Mouse (Mus musculus) limb, embryonic 14.5 days (tissue): Measurements from ENCODE around the gene Il17re. TPM values are rescaled to one million over a fixed set of nuclear protein-coding genes. Genes with fewer than 3 reads are reported as not detected.
A peak's percentile ranks its signal among the peaks of the same experiment; 100 is the strongest.

Experiments
- ATAC-seq: fragments of 200-750 bp; cut with Nextera tagmentation; 2 replicates; pipeline ENCODE4 v1.8.0; 2017; ENCODE audit warnings: low read depth, moderate number of reproducible peaks, moderate TSS enrichment; ENCODE audit not compliant: low FRiP score
- DNase-seq: peaks from one replicate; pipeline ENCODE4 v3.0.0-alpha.2; 2015; ENCODE audit warnings: low spot score
- H3K27ac ChIP-seq: fragments of 300-500 bp; sonication (generic); replicated peaks from 2 replicates; pipeline ENCODE4 v1.5.1; 2014; ENCODE audit warnings: low read depth, mild to moderate bottlenecking, low read length, moderate library complexity, mixed read lengths
- H3K27me3 ChIP-seq: fragments of 300-500 bp; sonication (generic); 2 replicates; pipeline ENCODE4 v1.6.1; 2014; ENCODE audit warnings: low read length, mixed read lengths; ENCODE audit not compliant: control insufficient read depth, insufficient read depth
- H3K36me3 ChIP-seq: fragments of 300-500 bp; sonication (generic); 2 replicates; pipeline ENCODE4 v1.6.1; 2014; ENCODE audit warnings: mild to moderate bottlenecking, low read length, moderate library complexity, mixed read lengths; ENCODE audit not compliant: control insufficient read depth, insufficient read depth
- H3K4me1 ChIP-seq: fragments of 300-500 bp; sonication (generic); 2 replicates; pipeline ENCODE4 v1.6.1; 2014; ENCODE audit warnings: antibody characterized with exemption, low read length, mixed read lengths; ENCODE audit not compliant: control insufficient read depth, insufficient read depth
- H3K4me2 ChIP-seq: fragments of 300-500 bp; sonication (generic); replicated peaks from 2 replicates; pipeline ENCODE4 v1.6.1; 2014; ENCODE audit warnings: low read depth, mild to moderate bottlenecking, low read length, moderate library complexity; ENCODE audit not compliant: severe bottlenecking
- H3K4me3 ChIP-seq: fragments of 300-500 bp; sonication (generic); replicated peaks from 2 replicates; pipeline ENCODE4 v1.5.1; 2014; ENCODE audit warnings: low read length
- H3K9ac ChIP-seq: fragments of 300-500 bp; sonication (generic); 2 replicates; pipeline ENCODE4 v1.6.1; 2014; ENCODE audit warnings: mild to moderate bottlenecking, low read depth, low read length, moderate library complexity; ENCODE audit not compliant: severe bottlenecking
- H3K9me3 ChIP-seq: fragments of 300-500 bp; sonication (generic); 2 replicates; pipeline ENCODE4 v1.6.1; 2016; ENCODE audit warnings: low read length; ENCODE audit not compliant: control insufficient read depth
- POLR2A ChIP-seq: fragments of 200-500 bp; IDR thresholded peaks from 2 replicates; pipeline ENCODE4 v1.8.0; 2012; ENCODE audit warnings: inconsistent platforms, mild to moderate bottlenecking, moderate library complexity, borderline replicate concordance; ENCODE audit not compliant: insufficient read depth, insufficient read length; ENCODE audit errors: extremely low read depth
- WGBS: fragments of 180-500 bp; shearing (Covaris S2); extraction: QIAGEN DNeasy Blood & Tissue Kit; methylation state at CpG from one replicate; pipeline ENCODE4 v1.1.7; 2014; 5-methylcytosine and 5-hydroxymethylcytosine counted together
- polyA plus RNA-seq, 2 experiments: library from polyadenylated mRNA; depleted of rRNA in 1 of 2; stranded (reverse) in 1 of 2; unstranded in 1 of 2; fragments of >200 nt; fragmentation: Nextera tagmentation in 1 of 2; extraction: Ambion mirVana in 1 of 2; gene quantifications; 2 replicates each; pipeline versions ENCODE4 v1.2.1 to v1.2.3; 2012 to 2014

The Il17re gene
- polyA plus RNA-seq, 2 experiments = 6.7 to 7.9 TPM

DNA sequence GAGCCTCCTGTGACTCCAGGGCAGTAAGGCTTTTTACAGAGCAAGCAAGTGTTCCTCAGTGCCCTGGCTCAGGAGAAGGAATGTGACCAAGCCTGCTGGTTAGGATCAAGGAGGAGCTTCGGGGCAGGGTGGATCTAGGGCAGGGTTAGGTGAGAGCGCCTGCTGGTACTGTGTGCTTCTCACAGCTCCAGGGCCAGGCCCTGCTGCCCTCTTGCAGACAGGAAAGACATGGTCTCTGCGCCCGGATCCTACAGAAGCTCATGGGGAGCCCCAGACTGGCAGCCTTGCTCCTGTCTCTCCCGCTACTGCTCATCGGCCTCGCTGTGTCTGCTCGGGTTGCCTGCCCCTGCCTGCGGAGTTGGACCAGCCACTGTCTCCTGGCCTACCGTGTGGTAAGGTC lies 351 bp downstream of the Il17re start:
- no peak for DNase-seq
- no peak for TF ChIP-seq POLR2A
- Histone ChIP-seq H3K4me3 (no peak overlapping the region), H3K27ac (no peak overlapping the region), H3K36me3 (no peaks in the 10 kb centered on the region), H3K9me3 (no peaks in the 10 kb centered on the region), H3K27me3 (no peaks in the 10 kb centered on the region), H3K4me2 (no peak overlapping the region), H3K4me1 (no peaks in the 10 kb centered on the region), H3K9ac (no peak overlapping the region)
- no peak for ATAC-seq
- 41% methylated on average over 9 of the region's 10 CpGs for whole genome bisulfite sequencing

DNA sequence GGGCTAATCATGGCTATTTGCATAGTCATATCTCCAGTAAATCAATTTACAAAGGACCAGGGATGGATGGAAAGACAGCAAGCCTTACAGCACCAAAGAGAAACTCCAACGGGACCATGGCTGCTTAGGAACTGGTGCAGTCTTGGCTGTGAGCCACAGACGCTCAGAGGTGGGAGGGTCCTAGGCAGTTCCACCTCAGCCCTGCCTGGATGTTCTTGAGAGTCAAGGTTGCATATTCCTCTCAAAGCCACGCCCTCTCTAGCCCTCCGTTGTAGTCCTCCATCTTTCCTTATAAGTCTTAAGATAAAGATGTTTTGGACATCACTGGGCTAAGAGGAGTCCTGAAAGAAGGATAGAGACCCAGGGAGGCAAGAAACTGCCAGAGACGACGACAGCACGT lies 5.8 kb downstream of the Il17re start:
- Histone ChIP-seq H3K27me3 (no peaks in the 10 kb centered on the region), H3K36me3 (no peaks in the 10 kb centered on the region), H3K27ac (no peak overlapping the region), H3K4me2 (no peak overlapping the region), H3K4me1 (no peaks in the 10 kb centered on the region), H3K9me3 (no peaks in the 10 kb centered on the region), H3K9ac (no peak overlapping the region), H3K4me3 (no peak overlapping the region)
- ATAC-seq = no peak
- DNase-seq = no peak
- 59% methylated on average over 7 of the region's 7 CpGs for WGBS
- TF ChIP-seq POLR2A = no peak

DNA sequence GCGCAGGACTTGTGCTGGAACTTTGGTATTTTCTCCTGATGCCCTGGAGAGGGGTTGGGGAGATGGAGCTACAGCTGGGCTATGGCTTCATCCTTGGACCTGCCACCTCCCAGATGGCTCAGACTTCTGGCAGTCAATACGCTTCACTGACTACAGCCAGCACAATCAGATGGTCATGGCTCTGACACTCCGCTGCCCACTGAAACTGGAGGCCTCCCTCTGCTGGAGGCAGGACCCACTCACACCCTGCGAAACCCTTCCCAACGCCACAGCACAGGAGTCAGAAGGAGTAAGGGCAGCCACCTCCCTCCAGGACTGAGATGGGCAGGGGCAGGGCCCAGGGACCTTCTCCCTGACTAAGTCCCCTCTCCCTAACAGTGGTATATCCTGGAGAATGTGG lies 7.3 kb downstream of the Il17re start:
- H3K27me3 ChIP-seq = peaks cover 11% of the 10 kb centered on the region
- ATAC-seq (no peak), DNase-seq (no peak)
- H3K4me2 ChIP-seq = no peak overlapping the region
- H3K9me3 ChIP-seq = no peaks in the 10 kb centered on the region
- H3K27ac ChIP-seq = no peak overlapping the region
- WGBS = 51% methylated on average over 5 of the region's 5 CpGs
- no peak for TF ChIP-seq POLR2A
- no peaks in the 10 kb centered on the region for H3K36me3 ChIP-seq
- peaks cover 3% of the 10 kb centered on the region; the same call in 1 of the 2 replicates for H3K4me1 ChIP-seq
- H3K4me3 ChIP-seq = no peak overlapping the region
- no peak overlapping the region for H3K9ac ChIP-seq

DNA sequence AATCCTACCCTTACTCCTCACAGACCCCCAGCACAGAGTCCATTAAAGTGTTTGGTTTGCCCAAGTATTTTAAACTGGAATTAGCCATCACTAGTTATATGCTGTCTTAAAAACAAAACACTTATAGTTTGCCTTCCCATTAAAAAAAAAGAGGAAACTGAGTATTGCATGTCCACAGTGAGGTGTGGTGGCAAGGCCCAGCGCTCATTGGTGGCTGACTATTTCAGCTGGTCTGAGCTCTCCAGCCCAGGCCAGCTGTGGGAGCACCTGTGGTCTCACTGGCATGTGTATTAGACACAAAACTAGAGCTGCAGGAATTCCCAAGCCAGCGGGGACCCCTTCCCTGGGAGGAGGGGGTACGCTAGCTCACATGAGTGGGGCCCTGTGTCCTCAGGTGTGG lies 10.2 kb downstream of the Il17re start:
- Histone ChIP-seq H3K9me3 (no peaks in the 10 kb centered on the region), H3K4me3 (no peak overlapping the region), H3K4me1 (peaks cover 3% of the 10 kb centered on the region; the same call in 1 of the 2 replicates), H3K4me2 (no peak overlapping the region), H3K9ac (no peak overlapping the region), H3K36me3 (no peaks in the 10 kb centered on the region), H3K27me3 (peaks cover 11% of the 10 kb centered on the region), H3K27ac (no peak overlapping the region)
- ATAC-seq (no peak), DNase-seq (no peak)
- WGBS = 62% methylated on average over 3 of the region's 3 CpGs
- TF ChIP-seq POLR2A = no peak

DNA sequence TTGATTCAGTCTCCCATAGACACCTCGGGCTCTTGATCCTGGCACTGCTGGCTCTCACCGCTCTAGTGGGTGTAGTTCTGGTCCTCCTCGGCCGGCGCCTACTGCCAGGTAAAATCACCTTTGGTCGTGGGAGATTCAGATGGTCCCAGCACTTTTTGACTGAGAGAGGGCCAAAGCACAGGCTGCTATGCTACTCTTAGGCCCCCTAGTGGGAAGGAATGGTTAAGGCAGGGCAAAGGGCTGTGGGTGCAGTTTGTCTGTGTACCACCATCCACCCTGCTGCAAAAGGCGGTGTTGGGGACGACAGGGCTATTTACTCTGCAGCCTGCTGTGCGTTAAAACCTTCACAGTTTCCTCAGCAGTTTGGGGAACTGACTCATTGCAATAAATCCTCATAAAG lies 10.7 kb downstream of the Il17re start:
- TF ChIP-seq POLR2A = no peak
- H3K27ac ChIP-seq = no peak overlapping the region
- ATAC-seq (peak; percentile 84), DNase-seq (peak; percentile 77)
- peak overlapping the region; percentile 72 for H3K4me2 ChIP-seq
- peaks cover 3% of the 10 kb centered on the region; the same call in 1 of the 2 replicates for H3K4me1 ChIP-seq
- 9% methylated on average over 9 of the region's 9 CpGs for WGBS
- H3K4me3 ChIP-seq = peak overlapping the region; percentile 40
- H3K9me3 ChIP-seq = no peaks in the 10 kb centered on the region
- H3K9ac ChIP-seq = peak overlapping the region; percentile 52; the same call in 1 of the 2 replicates
- no peaks in the 10 kb centered on the region for H3K36me3 ChIP-seq
- H3K27me3 ChIP-seq = peaks cover 11% of the 10 kb centered on the region

DNA sequence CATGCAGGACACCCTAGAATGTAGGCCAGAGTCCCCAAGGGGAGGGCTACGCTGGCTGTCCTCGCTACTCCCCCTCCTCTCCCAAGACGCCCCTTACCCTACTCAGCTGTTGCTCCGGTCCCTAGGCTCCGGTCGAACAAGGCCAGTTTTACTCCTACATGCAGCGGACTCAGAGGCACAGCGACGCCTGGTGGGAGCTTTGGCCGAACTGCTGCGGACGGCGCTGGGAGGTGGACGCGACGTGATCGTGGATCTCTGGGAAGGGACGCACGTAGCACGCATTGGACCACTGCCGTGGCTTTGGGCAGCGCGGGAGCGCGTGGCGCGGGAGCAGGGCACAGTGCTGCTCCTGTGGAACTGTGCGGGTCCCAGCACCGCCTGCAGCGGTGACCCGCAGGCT lies 11.1 kb downstream of the Il17re start:
- peak overlapping the region; percentile 72 for H3K4me2 ChIP-seq
- H3K27me3 ChIP-seq = peaks cover 11% of the 10 kb centered on the region
- DNase-seq (peak; percentile 74), ATAC-seq (peak; percentile 76)
- H3K36me3 ChIP-seq = no peaks in the 10 kb centered on the region
- no peak overlapping the region for H3K27ac ChIP-seq
- 3% methylated on average over 28 of the region's 31 CpGs for WGBS
- no peak for TF ChIP-seq POLR2A
- no peaks in the 10 kb centered on the region for H3K9me3 ChIP-seq
- H3K4me3 ChIP-seq = peak overlapping the region; percentile 40
- H3K4me1 ChIP-seq = peaks cover 3% of the 10 kb centered on the region; the same call in 1 of the 2 replicates
- H3K9ac ChIP-seq = peak overlapping the region; percentile 52
